Mouse (Mus musculus) erythroblast, embryonic 14.5 days (primary cell): ENCODE data around the gene Usp25.

Source experiments
- GATA1 ChIP-seq: IDR thresholded peaks from 2 replicates; pipeline ENCODE4 v1.6.1; 2012; ENCODE audit warnings: low read length, inconsistent platforms, mixed read lengths
- TAL1 ChIP-seq: IDR thresholded peaks from 3 replicates; pipeline ENCODE4 v1.6.1; 2012; ENCODE audit warnings: low read length, inconsistent platforms, mixed read lengths

DNA sequence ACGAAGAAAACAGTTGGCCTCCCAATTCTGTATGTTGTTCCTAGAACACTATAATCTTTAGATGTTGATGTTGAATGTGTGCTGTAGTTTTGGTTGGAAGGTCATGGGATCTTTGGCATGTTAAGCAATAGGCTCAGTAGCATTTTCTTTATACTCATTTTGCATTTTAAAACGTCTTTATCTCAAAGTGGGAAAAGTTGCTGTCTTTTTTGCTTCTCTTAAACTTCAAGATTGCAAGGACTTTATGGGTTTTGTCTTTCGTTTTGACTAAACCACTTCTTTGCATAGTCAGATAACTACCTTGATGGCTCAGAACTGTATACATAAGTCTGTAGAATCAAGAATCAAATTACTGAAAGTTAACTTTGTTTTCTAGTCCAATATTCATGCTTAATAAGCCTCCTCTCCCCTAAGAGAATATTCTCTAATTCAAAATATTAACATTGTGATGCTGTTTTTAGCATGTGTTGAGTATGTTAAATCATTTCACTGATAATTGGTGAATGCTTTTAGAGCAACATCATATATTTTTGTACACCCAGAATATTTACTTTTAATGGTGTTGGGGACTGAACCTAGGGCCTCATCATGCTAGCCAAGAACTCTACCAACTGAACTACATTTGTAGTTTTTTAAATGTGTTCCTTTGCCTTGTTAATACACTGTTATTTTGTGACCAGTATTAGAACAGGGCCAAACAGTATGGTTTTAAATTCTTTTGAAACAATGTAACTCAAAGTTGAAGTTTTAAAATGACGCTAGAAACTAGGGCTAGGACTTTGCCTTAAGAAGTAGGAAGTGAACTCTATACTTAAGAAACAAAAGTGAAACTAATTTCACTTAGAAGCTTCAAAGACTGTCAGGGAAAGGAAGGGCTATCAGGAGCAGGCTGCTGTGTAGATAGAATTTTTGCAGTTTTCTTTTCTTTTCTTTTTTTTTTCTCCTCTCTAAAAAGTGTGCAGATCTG is 2.2 kb downstream of the Usp25 start:
- TF ChIP-seq TAL1 (no peak), GATA1 (no peak)
